ENCODE assay signal across 11 mouse cellular contexts in genomic region chr8:70885612-70886011, GRCm38 (mm10). TPM values are rescaled to one million over a fixed set of nuclear protein-coding genes. Genes with fewer than 3 reads are reported as not detected.
DNase-seq lines count a peak whose midpoint lies in the region; ATAC-seq and TF ChIP-seq lines count a peak whose summit lies in the region.
"Had no signal": no experiment of that assay in that cellular context is flagged by ENCODE, and none has a peak within 500 bp of the region (broad histone marks: within the 10 kb centered on the region; RNA-seq: fewer than 3 reads in every experiment).

No protein-coding gene starts in this region.

- 15% methylated on average over 12 of the region's 12 CpGs for WGBS in spleen, adult 2 months
- 15% methylated on average over 12 of the region's 12 CpGs for WGBS in embryonic facial prominence, embryonic 10.5 days
- 22% methylated on average over 12 of the region's 12 CpGs for WGBS in forebrain, embryonic 15.5 days

- H3K27ac ChIP-seq in spleen, adult 2 months (ENCODE audit: insufficient read depth, low read length), result no peak overlapping the region
- H3K27ac ChIP-seq in embryonic facial prominence, embryonic 10.5 days (replicated peaks), result no peak overlapping the region
- H3K27ac ChIP-seq in forebrain, embryonic 15.5 days (replicated peaks), result no peak overlapping the region
- H3K27ac ChIP-seq: limb, embryonic 12.5 days; midbrain, embryonic 12.5 days had no signal

- no peak for ATAC-seq in forebrain, embryonic 15.5 days (replicated peaks)

- TF ChIP-seq POLR2A in spleen, adult 2 months (IDR thresholded peaks at IDR 0.05; ENCODE audit: low read depth, low read length), result no peak

- H3K36me3 ChIP-seq in spleen, adult 2 months (ENCODE audit: control insufficient read depth, insufficient read depth, low read length), result no peaks in the 10 kb centered on the region
- H3K36me3 ChIP-seq in embryonic facial prominence, embryonic 10.5 days (replicated peaks), result no peaks in the 10 kb centered on the region
- no peaks in the 10 kb centered on the region for H3K36me3 ChIP-seq in forebrain, embryonic 15.5 days
- H3K36me3 ChIP-seq: limb, embryonic 12.5 days; midbrain, embryonic 12.5 days had no signal

- no peak overlapping the region for H3K4me2 ChIP-seq in forebrain, embryonic 15.5 days (replicated peaks)
- H3K4me2 ChIP-seq: limb, embryonic 12.5 days; midbrain, embryonic 12.5 days had no signal

- no peaks in the 10 kb centered on the region for H3K9me3 ChIP-seq in embryonic facial prominence, embryonic 10.5 days
- no peaks in the 10 kb centered on the region for H3K9me3 ChIP-seq in forebrain, embryonic 15.5 days
- H3K9me3 ChIP-seq: limb, embryonic 12.5 days; midbrain, embryonic 12.5 days had no signal

- DNase-seq in heart, postnatal 4 days, result peak; percentile 70
- no peak for DNase-seq in heart, adult 9 months (ENCODE audit: low spot score in 2 of 2)
- DNase-seq in spleen, adult 2 months (ENCODE audit: low read depth in 1 of 2, low spot score in 2 of 2), result peak; percentile 47 to 49
- DNase-seq in spleen, adult 12 weeks (ENCODE audit: low spot score), result no peak
- peak; percentile 70 for DNase-seq in embryonic facial prominence, embryonic 10.5 days (ENCODE audit: low spot score)
- peak; percentile 49 for DNase-seq in retina, postnatal 1 day
- DNase-seq in MN1 (ENCODE audit: low spot score), result no peak
- DNase-seq: kidney, adult 9 months had no signal

- peaks cover 3% of the 10 kb centered on the region; the same call in 1 of the 2 replicates for H3K27me3 ChIP-seq in spleen, adult 2 months (ENCODE audit: control insufficient read depth, insufficient read depth, low read length)
- H3K27me3 ChIP-seq in embryonic facial prominence, embryonic 10.5 days (replicated peaks; ENCODE audit: low read depth, poor library complexity, severe bottlenecking), result peaks cover 47% of the 10 kb centered on the region
- H3K27me3 ChIP-seq in forebrain, embryonic 15.5 days, result peaks cover 1% of the 10 kb centered on the region

- no peak overlapping the region for H3K4me3 ChIP-seq in spleen, adult 2 months (ENCODE audit: extremely low read depth, insufficient read depth, insufficient read length)
- H3K4me3 ChIP-seq in embryonic facial prominence, embryonic 10.5 days, result no peak overlapping the region
- H3K4me3 ChIP-seq in forebrain, embryonic 15.5 days, result no peak overlapping the region
- H3K4me3 ChIP-seq: limb, embryonic 12.5 days; midbrain, embryonic 12.5 days had no signal

- H3K9ac ChIP-seq in forebrain, embryonic 15.5 days (replicated peaks), result no peak overlapping the region
- H3K9ac ChIP-seq: limb, embryonic 12.5 days; midbrain, embryonic 12.5 days had no signal

- no peak for TF ChIP-seq CTCF in spleen, adult 2 months (IDR thresholded peaks at IDR 0.05; ENCODE audit: extremely low read depth, insufficient read depth, insufficient read length, insufficient replicate concordance)

- H3K4me1 ChIP-seq in spleen, adult 2 months (ENCODE audit: control insufficient read depth, insufficient read depth, insufficient read length), result peaks cover 2% of the 10 kb centered on the region; the same call in 1 of the 2 replicates
- peaks cover 9% of the 10 kb centered on the region for H3K4me1 ChIP-seq in embryonic facial prominence, embryonic 10.5 days
- H3K4me1 ChIP-seq in forebrain, embryonic 15.5 days, result 0 out of 2 replicates have a peak, but pooled peaks cover 3% of the 10 kb centered on the region

RNA-seq across cellular contexts. Expression of gene Slc5a5, which starts 6.9 kb away (rescaled TPM):
- under 1 TPM in 1 of 2 experiments, not detected in 1; 0.11 TPM for total RNA-seq in heart, postnatal 4 days (2021)
- 1.0 and 1.1 TPM in 2 replicates for polyA plus RNA-seq in spleen, adult 2 months (2012; rRNA removed)
- polyA plus RNA-seq in embryonic facial prominence, embryonic 10.5 days (2016; fragmentation: Nextera tagmentation; extraction: Ambion mirVana), result 0.30 and 0.40 TPM in 2 replicates
- polyA plus RNA-seq in forebrain, embryonic 15.5 days (2015; fragmentation: Nextera tagmentation; extraction: Ambion mirVana), result 1.4 and 1.6 TPM in 2 replicates

RNA-seq across cellular contexts. Expression of gene Rpl18a, which starts 11.6 kb away (rescaled TPM):
- total RNA-seq in heart, postnatal 4 days (2021), result 1,000 to 10,000 TPM; 1,266 to 1,294 TPM
- 7,043 and 8,184 TPM in 2 replicates for polyA plus RNA-seq in spleen, adult 2 months (2012; rRNA removed)
- 3,888 and 3,901 TPM in 2 replicates for polyA plus RNA-seq in embryonic facial prominence, embryonic 10.5 days (2016; fragmentation: Nextera tagmentation; extraction: Ambion mirVana)
- 2,771 and 2,787 TPM in 2 replicates for polyA plus RNA-seq in forebrain, embryonic 15.5 days (2015; fragmentation: Nextera tagmentation; extraction: Ambion mirVana)

RNA-seq across cellular contexts. Expression of gene Ccdc124, which starts 11.9 kb away (rescaled TPM):
- total RNA-seq in heart, postnatal 4 days (2021), result 10 to 100 TPM; 42.6 to 46.2 TPM
- 26.5 and 34.9 TPM in 2 replicates for polyA plus RNA-seq in spleen, adult 2 months (2012; rRNA removed)
- polyA plus RNA-seq in embryonic facial prominence, embryonic 10.5 days (2016; fragmentation: Nextera tagmentation; extraction: Ambion mirVana), result 173 and 179 TPM in 2 replicates
- polyA plus RNA-seq in forebrain, embryonic 15.5 days (2015; fragmentation: Nextera tagmentation; extraction: Ambion mirVana), result 160 and 166 TPM in 2 replicates

RNA-seq across cellular contexts. Expression of gene Map1s, which starts 20.1 kb away (rescaled TPM):
- total RNA-seq in heart, postnatal 4 days (2021), result 10 to 100 TPM; 35.2 to 36.0 TPM
- 62.2 and 95.7 TPM in 2 replicates for polyA plus RNA-seq in spleen, adult 2 months (2012; rRNA removed)
- polyA plus RNA-seq in embryonic facial prominence, embryonic 10.5 days (2016; fragmentation: Nextera tagmentation; extraction: Ambion mirVana), result 67.8 and 72.3 TPM in 2 replicates
- 60.1 and 62.0 TPM in 2 replicates for polyA plus RNA-seq in forebrain, embryonic 15.5 days (2015; fragmentation: Nextera tagmentation; extraction: Ambion mirVana)

RNA-seq across cellular contexts. Expression of gene Kcnn1, which starts 22.6 kb away (rescaled TPM):
- 1 to 10 TPM; 2.5 to 3.0 TPM for total RNA-seq in heart, postnatal 4 days (2021)
- 0.65 and 1.1 TPM in 2 replicates for polyA plus RNA-seq in spleen, adult 2 months (2012; rRNA removed)
- 4.7 and 5.1 TPM in 2 replicates for polyA plus RNA-seq in embryonic facial prominence, embryonic 10.5 days (2016; fragmentation: Nextera tagmentation; extraction: Ambion mirVana)
- 12.4 and 14.3 TPM in 2 replicates for polyA plus RNA-seq in forebrain, embryonic 15.5 days (2015; fragmentation: Nextera tagmentation; extraction: Ambion mirVana)

Comparison
In these comparisons a context has a peak if more than half of its experiments do, and no peak if none do; other contexts are left out.
1. DNase-seq: peak in heart, postnatal 4 days (single experiment), spleen, adult 2 months (2 of 2), embryonic facial prominence, embryonic 10.5 days (single experiment) and retina, postnatal 1 day (single experiment); none in heart, adult 9 months (0 of 2), spleen, adult 12 weeks (single experiment) and MN1 (single experiment).